Mouse (Mus musculus) C2C12 (cell line): ENCODE measurements around the gene Tubg2.

Experiments used
- CEBPB ChIP-seq: IDR thresholded peaks from one replicate; pipeline ENCODE4 v1.6.1; 2011; ENCODE audit warnings: low read depth, mild to moderate bottlenecking, control low read depth, moderate library complexity
- CTCF ChIP-seq: IDR thresholded peaks from one replicate; pipeline ENCODE4 v1.5.1; 2011; ENCODE audit not compliant: control insufficient read depth, insufficient read depth, insufficient read length
- FOSL1 ChIP-seq: IDR thresholded peaks from one replicate; pipeline ENCODE4 v1.8.0; 2011; ENCODE audit warnings: mild to moderate bottlenecking, low read length; ENCODE audit not compliant: poor library complexity, insufficient read depth, severe bottlenecking
- MAX ChIP-seq: IDR thresholded peaks from one replicate; pipeline ENCODE4 v1.6.1; 2011; ENCODE audit warnings: mild to moderate bottlenecking, control low read depth
- MYOG ChIP-seq: IDR thresholded peaks from one replicate; pipeline ENCODE4 v1.6.1; 2011; ENCODE audit not compliant: control insufficient read depth, insufficient read length; ENCODE audit errors: extremely low read depth
- USF1 ChIP-seq: IDR thresholded peaks from one replicate; pipeline ENCODE4 v1.6.1; 2011; ENCODE audit warnings: low read depth, mild to moderate bottlenecking, control low read depth, moderate library complexity

DNA sequence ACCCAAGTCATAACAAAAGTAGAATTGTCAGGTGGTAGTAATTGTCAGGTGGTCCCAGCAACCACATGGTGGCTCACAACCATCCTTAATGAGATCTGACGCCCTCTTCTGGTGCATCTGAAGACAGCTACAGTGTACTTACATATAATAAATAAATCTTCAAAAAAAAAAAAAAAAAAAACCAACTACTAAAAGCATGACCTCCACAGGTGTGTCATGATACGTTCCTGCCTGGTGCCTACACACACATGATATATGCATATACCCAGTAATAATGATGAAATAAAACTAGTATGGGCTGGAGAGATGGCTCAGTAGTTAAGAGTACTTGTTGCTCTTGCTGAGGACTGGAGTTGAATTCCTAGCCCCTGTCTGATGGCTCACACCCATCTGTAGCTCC, 4.6 kb upstream of the Tubg2 start:
- TF ChIP-seq CTCF (no peak), CEBPB (no peak), USF1 (no peak), MYOG (no peak), MAX (no peak), FOSL1 (no peak)
